Comparison of ENCODE assay signal across 8 mouse cellular contexts in genomic region chr14:73122923-73123278, GRCm38 (mm10). TPM values are rescaled to one million over a fixed set of nuclear protein-coding genes. Genes with fewer than 3 reads are reported as not detected.
A peak's percentile ranks its signal among the peaks of the same experiment; 100 is the strongest.
DNase-seq lines count a peak whose midpoint lies in the region; ATAC-seq and TF ChIP-seq lines count a peak whose summit lies in the region.

Rcbtb2 (plus strand) TSS chr14:73123037.

- no peaks in the 10 kb centered on the region for H3K36me3 ChIP-seq in hindbrain, embryonic 14.5 days (replicated peaks; ENCODE audit: control insufficient read depth, insufficient read depth)
- no peaks in the 10 kb centered on the region for H3K36me3 ChIP-seq in liver, embryonic 15.5 days (replicated peaks)

- no peak for DNase-seq in frontal cortex, adult 2 months (ENCODE audit: extremely low spot score in 1 of 2, low spot score in 1 of 2)
- no peak for DNase-seq in Patski (ENCODE audit: low read depth, low spot score)
- DNase-seq in gastrocnemius, adult 18-20 months (ENCODE audit: low spot score) = no peak
- no peak for DNase-seq in hindbrain, embryonic 14.5 days (ENCODE audit: low spot score)
- DNase-seq in embryo, embryonic 10.5 days (ENCODE audit: low spot score) = no peak
- DNase-seq in spleen, postnatal 4 days (ENCODE audit: low spot score in 2 of 2) = no peak

- H3K4me3 ChIP-seq in hindbrain, embryonic 14.5 days (replicated peaks; ENCODE audit: low read length) = no peak within 1 kb of the TSS
- H3K4me3 ChIP-seq in liver, embryonic 15.5 days (replicated peaks) = no peak within 1 kb of the TSS

- WGBS in hindbrain, embryonic 14.5 days = 74% methylated on average over 4 of the region's 4 CpGs
- WGBS in liver, embryonic 15.5 days (ENCODE audit: insufficient replicate concordance) = 22% methylated on average over 4 of the region's 4 CpGs

- H3K9me3 ChIP-seq in hindbrain, embryonic 14.5 days (ENCODE audit: control insufficient read depth, low read length) = no peaks in the 10 kb centered on the region
- H3K9me3 ChIP-seq in liver, embryonic 15.5 days (replicated peaks) = no peaks in the 10 kb centered on the region

- POLR2A ChIA-PET in Patski (lab: Charles Lee) = no interaction called here

- H3K4me2 ChIP-seq in hindbrain, embryonic 14.5 days (replicated peaks) = no peak within 1 kb of the TSS
- peak within 1 kb of the TSS; percentile 15; the same call in 1 of the 2 replicates for H3K4me2 ChIP-seq in liver, embryonic 15.5 days

- no peaks in the 10 kb centered on the region for H3K27me3 ChIP-seq in Patski
- no peaks in the 10 kb centered on the region for H3K27me3 ChIP-seq in hindbrain, embryonic 14.5 days (ENCODE audit: control insufficient read depth, insufficient read depth, low read length)
- no peaks in the 10 kb centered on the region for H3K27me3 ChIP-seq in liver, embryonic 15.5 days

- CTCF ChIA-PET in Patski (lab: Charles Lee) = interaction anchor here (1.3 to 1.6 kb wide), 4 partner anchors 15 to 352 kb away, joined by 3 to 4 read pairs (median 3); no protein-coding TSS in a partner anchor

- in situ Hi-C loops in Patski (cut with MboI; ENCODE audit: low pct_unique_long_range_greater_than_20kb) = no loop called here

- TF ChIP-seq CTCF in Patski (IDR thresholded peaks at IDR 0.05) = no peak

- no peaks in the 10 kb centered on the region for H3K4me1 ChIP-seq in hindbrain, embryonic 14.5 days (replicated peaks; ENCODE audit: control insufficient read depth, insufficient read depth, low read length)
- peaks cover 25% of the 10 kb centered on the region for H3K4me1 ChIP-seq in liver, embryonic 15.5 days (replicated peaks)

- ATAC-seq in frontal cortex, adult (ENCODE audit: low TSS enrichment) = no peak
- no peak for ATAC-seq in Patski
- no peak for ATAC-seq in hindbrain, embryonic 14.5 days (ENCODE audit: low FRiP score)
- no peak for ATAC-seq in liver, embryonic 15.5 days (ENCODE audit: insufficient read depth)

- no peak within 1 kb of the TSS for H3K27ac ChIP-seq in hindbrain, embryonic 14.5 days
- peak within 1 kb of the TSS; percentile 59 for H3K27ac ChIP-seq in liver, embryonic 15.5 days (replicated peaks)

- no peak within 1 kb of the TSS for H3K9ac ChIP-seq in hindbrain, embryonic 14.5 days
- H3K9ac ChIP-seq in liver, embryonic 15.5 days = no peak within 1 kb of the TSS

RNA-seq across cellular contexts. Expression of gene Rcbtb2, which starts in this region (rescaled TPM):
- polyA plus RNA-seq in frontal cortex, adult 2 months (2012; rRNA removed) = 26.6 and 28.1 TPM in 2 replicates
- polyA plus RNA-seq in Patski (2021) = 44.4 TPM
- total RNA-seq in gastrocnemius, adult 18-20 months (2021) = 10 to 100 TPM; 13.6 to 14.8 TPM
- 64.0 and 77.0 TPM in 2 replicates for polyA plus RNA-seq in hindbrain, embryonic 14.5 days (2014; fragmentation: Nextera tagmentation; extraction: Ambion mirVana)
- polyA plus RNA-seq in liver, embryonic 15.5 days (2015; fragmentation: Nextera tagmentation; extraction: Ambion mirVana) = 16.6 and 18.9 TPM in 2 replicates
